Mouse (Mus musculus): ENCODE measurements at regions not wholly inside any gene's neighbourhood (a gene's known extent, or its start where the extent isn't known, plus 50 kb on each side); places are given as distances from the start of the nearest gene placed in this dataset.

DNA sequence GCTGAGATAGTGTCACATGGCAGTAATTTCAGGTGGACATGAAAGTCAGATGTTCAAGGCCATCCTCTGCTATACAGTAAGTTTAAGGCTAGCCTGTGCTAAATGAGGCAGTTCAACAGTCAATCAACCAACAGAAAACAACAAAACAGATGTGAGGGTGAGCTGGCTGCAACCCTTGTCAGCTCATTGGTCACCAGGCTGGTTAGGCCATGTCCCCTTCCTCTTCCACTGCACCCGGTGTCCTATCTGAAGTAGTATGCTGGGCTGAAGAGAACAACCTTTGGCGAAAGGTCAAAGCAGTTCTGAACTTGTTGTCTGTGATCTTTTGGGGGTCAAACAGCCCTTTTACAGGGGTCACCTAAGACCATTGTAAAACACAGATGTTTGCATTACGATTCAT lies 78.2 kb upstream of the Fam174b start:
- no peak for TF ChIP-seq POLR2A (IDR thresholded peaks at IDR 0.05; ENCODE audit: insufficient read depth, low read depth, low read length)
- no peak for TF ChIP-seq CTCF (IDR thresholded peaks at IDR 0.05; ENCODE audit: insufficient read depth, low read depth, low read length)

Measured in olfactory bulb, adult 2 months (tissue).